Mouse (Mus musculus): Measurements from ENCODE around the gene Uggt2. TPM values are rescaled to one million over a fixed set of nuclear protein-coding genes. Genes with fewer than 3 reads are reported as not detected.

The Uggt2 gene
- polyA plus RNA-seq, 1 experiment from 2014 or later: 8.8 TPM

DNA sequence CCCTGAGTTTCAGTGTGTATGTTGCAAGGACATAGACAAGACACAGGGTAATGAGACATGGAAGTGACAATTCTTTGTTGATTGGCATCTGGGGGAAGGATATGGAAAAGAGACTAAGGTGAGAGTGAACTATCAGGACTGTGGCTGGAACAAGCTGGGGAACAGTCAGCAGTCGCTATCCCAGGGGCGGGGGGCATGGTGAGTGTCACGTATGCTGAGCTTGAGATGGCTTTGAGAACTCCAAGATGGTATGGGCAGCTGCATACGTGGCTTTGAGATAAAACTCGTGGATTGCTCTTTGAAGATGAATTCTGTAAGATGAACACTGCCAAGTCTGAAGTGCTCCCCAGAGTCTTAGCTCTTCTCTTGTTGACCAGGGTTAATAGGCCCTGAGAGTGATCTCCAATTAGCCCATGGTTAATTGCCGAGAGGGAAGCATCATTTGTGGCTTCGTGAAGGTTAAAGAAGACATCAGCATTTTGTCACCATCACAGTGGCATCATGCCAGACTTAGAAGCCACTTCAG, 9.6 kb upstream of the Uggt2 start:
- no peak overlapping the region for H3K4me2 ChIP-seq
- H3K4me3 ChIP-seq (replicated peaks): no peak overlapping the region
- no peak for ATAC-seq (ENCODE audit: insufficient read depth, low FRiP score, low read depth)
- no peak overlapping the region for H3K9ac ChIP-seq
- H3K36me3 ChIP-seq: no peaks in the 10 kb centered on the region
- H3K27me3 ChIP-seq (replicated peaks): no peaks in the 10 kb centered on the region
- WGBS: 70% methylated on average over 7 of the region's 7 CpGs
- H3K27ac ChIP-seq: no peak overlapping the region
- no peaks in the 10 kb centered on the region for H3K9me3 ChIP-seq
- no peaks in the 10 kb centered on the region for H3K4me1 ChIP-seq

DNA sequence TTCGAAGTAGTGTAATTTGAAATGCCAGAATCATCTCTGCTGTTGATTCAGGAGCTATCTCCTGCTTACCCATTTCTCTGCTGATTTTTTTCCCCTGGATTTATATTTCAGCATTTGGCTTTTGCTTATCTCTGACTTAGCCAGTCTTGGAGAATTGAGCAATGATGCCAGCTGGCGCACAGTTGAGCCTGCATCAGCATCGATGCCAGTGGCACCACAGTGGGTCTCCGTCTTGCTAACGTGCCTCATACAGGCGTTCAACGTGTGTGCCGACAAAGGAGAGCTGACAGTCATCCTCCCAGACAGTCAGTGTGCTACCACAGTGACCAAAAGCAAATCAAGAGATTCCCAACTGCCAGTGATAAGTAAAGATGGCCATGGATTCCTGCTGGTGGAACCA, 8.4 kb upstream of the Uggt2 start:
- Histone ChIP-seq H3K27ac (no peak overlapping the region), H3K4me1 (no peaks in the 10 kb centered on the region), H3K36me3 (no peaks in the 10 kb centered on the region), H3K4me2 (no peak overlapping the region), H3K4me3 (replicated peaks) (no peak overlapping the region), H3K9me3 (no peaks in the 10 kb centered on the region), H3K27me3 (replicated peaks) (no peaks in the 10 kb centered on the region), H3K9ac (no peak overlapping the region)
- no peak for ATAC-seq (ENCODE audit: insufficient read depth, low FRiP score, low read depth)
- WGBS: 84% methylated on average over 8 of the region's 8 CpGs

DNA sequence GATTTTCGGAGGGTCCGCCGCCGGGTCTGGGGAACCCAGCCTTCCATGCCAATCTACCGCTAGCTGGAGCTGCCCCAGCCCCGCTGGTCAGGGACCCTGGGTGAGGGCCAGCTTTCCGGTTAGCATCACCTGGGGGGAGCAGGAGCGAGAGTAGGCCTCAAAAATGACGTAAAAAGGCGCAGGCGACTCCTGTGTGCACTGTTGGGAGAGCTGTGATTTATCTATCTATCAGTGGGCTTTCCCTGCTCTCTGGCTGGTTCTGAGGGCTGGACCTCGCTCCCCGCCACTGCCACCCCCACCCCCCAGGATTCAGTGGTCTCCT, 301 bp upstream of the Uggt2 start:
- H3K27ac ChIP-seq: peak overlapping the region; percentile 46
- no peaks in the 10 kb centered on the region for H3K36me3 ChIP-seq
- peak overlapping the region; percentile 86 for H3K9ac ChIP-seq
- H3K4me1 ChIP-seq: peaks cover 3% of the 10 kb centered on the region; the same call in 1 of the 2 replicates
- peak overlapping the region; percentile 79 for H3K4me3 ChIP-seq (replicated peaks)
- 5% methylated on average over 13 of the region's 13 CpGs for WGBS
- peak; percentile 67 for ATAC-seq (ENCODE audit: insufficient read depth, low FRiP score, low read depth)
- no peaks in the 10 kb centered on the region for H3K27me3 ChIP-seq (replicated peaks)
- peak overlapping the region; percentile 95 for H3K4me2 ChIP-seq
- no peaks in the 10 kb centered on the region for H3K9me3 ChIP-seq

- H3K9me3 ChIP-seq: no peaks in the 10 kb centered on the region
- no peaks in the 10 kb centered on the region for H3K4me1 ChIP-seq
- H3K36me3 ChIP-seq: no peaks in the 10 kb centered on the region
- ATAC-seq (ENCODE audit: insufficient read depth, low FRiP score, low read depth): no peak
- H3K27me3 ChIP-seq (replicated peaks): no peaks in the 10 kb centered on the region
- WGBS: 72% methylated on average over 1 of the region's 1 CpGs
- no peak overlapping the region for H3K4me2 ChIP-seq
- no peak overlapping the region for H3K27ac ChIP-seq
- no peak overlapping the region for H3K9ac ChIP-seq
- H3K4me3 ChIP-seq (replicated peaks): no peak overlapping the region
These were observed 37.4 kb downstream of the Uggt2 start for GRCm38 (mm10) chr14:119061811-119062210.

GRCm38 (mm10) chr14:119060682-119061081, 38.5 kb downstream of the Uggt2 start:
- H3K27ac ChIP-seq: no peak overlapping the region
- ATAC-seq (ENCODE audit: insufficient read depth, low FRiP score, low read depth): no peak
- 88% methylated on average over 2 of the region's 2 CpGs for WGBS

GRCm38 (mm10) chr14:119057014-119057413, 42.2 kb downstream of the Uggt2 start:
- Histone ChIP-seq H3K36me3 (no peaks in the 10 kb centered on the region), H3K27me3 (replicated peaks) (no peaks in the 10 kb centered on the region), H3K9ac (no peak overlapping the region), H3K27ac (no peak overlapping the region), H3K4me1 (no peaks in the 10 kb centered on the region), H3K4me2 (no peak overlapping the region), H3K4me3 (replicated peaks) (no peak overlapping the region), H3K9me3 (no peaks in the 10 kb centered on the region)
- no peak for ATAC-seq (ENCODE audit: insufficient read depth, low FRiP score, low read depth)
- WGBS: 90% methylated on average over 4 of the region's 4 CpGs

More at GRCm38 (mm10) chr14:119060682-119061081, 38.5 kb downstream of the Uggt2 start:
- Histone ChIP-seq H3K4me3 (replicated peaks) (no peak overlapping the region), H3K4me1 (no peaks in the 10 kb centered on the region), H3K4me2 (no peak overlapping the region), H3K9me3 (no peaks in the 10 kb centered on the region), H3K36me3 (no peaks in the 10 kb centered on the region), H3K9ac (no peak overlapping the region), H3K27me3 (replicated peaks) (no peaks in the 10 kb centered on the region)

- 100% methylated on average over 1 of the region's 1 CpGs for WGBS
- no peak for ATAC-seq (ENCODE audit: insufficient read depth, low FRiP score, low read depth)
These were observed 46.3 kb downstream of the Uggt2 start for GRCm38 (mm10) chr14:119052969-119053368.

GRCm38 (mm10) chr14:119052361-119052760, 46.9 kb downstream of the Uggt2 start:
- no peak overlapping the region for H3K4me2 ChIP-seq
- no peaks in the 10 kb centered on the region for H3K4me1 ChIP-seq
- ATAC-seq (ENCODE audit: insufficient read depth, low FRiP score, low read depth): no peak
- no peaks in the 10 kb centered on the region for H3K36me3 ChIP-seq
- H3K9me3 ChIP-seq: no peaks in the 10 kb centered on the region
- 92% methylated on average over 3 of the region's 3 CpGs for WGBS
- no peaks in the 10 kb centered on the region for H3K27me3 ChIP-seq (replicated peaks)
- no peak overlapping the region for H3K27ac ChIP-seq
- no peak overlapping the region for H3K4me3 ChIP-seq (replicated peaks)
- no peak overlapping the region for H3K9ac ChIP-seq

More at GRCm38 (mm10) chr14:119052969-119053368, 46.3 kb downstream of the Uggt2 start:
- H3K27ac ChIP-seq: no peak overlapping the region
- no peaks in the 10 kb centered on the region for H3K4me1 ChIP-seq
- no peaks in the 10 kb centered on the region for H3K36me3 ChIP-seq
- H3K9ac ChIP-seq: no peak overlapping the region
- no peaks in the 10 kb centered on the region for H3K27me3 ChIP-seq (replicated peaks)
- no peaks in the 10 kb centered on the region for H3K9me3 ChIP-seq
- H3K4me2 ChIP-seq: no peak overlapping the region
- H3K4me3 ChIP-seq (replicated peaks): no peak overlapping the region

DNA sequence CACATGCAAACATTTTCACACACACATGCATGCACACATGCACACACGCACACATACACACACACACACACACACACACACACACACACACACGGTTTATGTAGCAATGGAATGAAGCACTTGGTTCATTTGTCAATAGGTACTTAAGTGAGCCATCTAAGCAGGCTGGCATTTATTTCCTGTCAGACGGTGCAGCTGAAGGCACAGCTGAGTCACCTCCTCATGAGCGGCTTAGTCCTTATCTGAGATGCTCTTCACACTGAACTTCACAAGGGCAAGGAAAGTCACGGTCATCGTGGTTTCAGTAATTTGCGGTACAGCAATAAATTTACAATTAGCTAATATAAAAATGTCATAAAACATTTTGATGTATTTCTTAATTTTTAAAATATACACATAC, 55.5 kb downstream of the Uggt2 start:
- Histone ChIP-seq H3K27ac (no peak overlapping the region), H3K36me3 (no peaks in the 10 kb centered on the region), H3K4me2 (no peak overlapping the region), H3K27me3 (replicated peaks) (no peaks in the 10 kb centered on the region), H3K9me3 (no peaks in the 10 kb centered on the region), H3K9ac (no peak overlapping the region), H3K4me3 (replicated peaks) (no peak overlapping the region), H3K4me1 (no peaks in the 10 kb centered on the region)
- ATAC-seq (ENCODE audit: insufficient read depth, low FRiP score, low read depth): no peak
- WGBS: 68% methylated on average over 7 of the region's 7 CpGs

GRCm38 (mm10) chr14:119040253-119040652, 59.0 kb downstream of the Uggt2 start:
- H3K4me3 ChIP-seq (replicated peaks): no peak overlapping the region
- no peak overlapping the region for H3K4me2 ChIP-seq
- no peaks in the 10 kb centered on the region for H3K36me3 ChIP-seq
- H3K9ac ChIP-seq: no peak overlapping the region
- no peaks in the 10 kb centered on the region for H3K27me3 ChIP-seq (replicated peaks)
- WGBS: 70% methylated on average over 1 of the region's 1 CpGs
- ATAC-seq (ENCODE audit: insufficient read depth, low FRiP score, low read depth): no peak
- H3K9me3 ChIP-seq: no peaks in the 10 kb centered on the region
- no peak overlapping the region for H3K27ac ChIP-seq
- H3K4me1 ChIP-seq: no peaks in the 10 kb centered on the region

DNA sequence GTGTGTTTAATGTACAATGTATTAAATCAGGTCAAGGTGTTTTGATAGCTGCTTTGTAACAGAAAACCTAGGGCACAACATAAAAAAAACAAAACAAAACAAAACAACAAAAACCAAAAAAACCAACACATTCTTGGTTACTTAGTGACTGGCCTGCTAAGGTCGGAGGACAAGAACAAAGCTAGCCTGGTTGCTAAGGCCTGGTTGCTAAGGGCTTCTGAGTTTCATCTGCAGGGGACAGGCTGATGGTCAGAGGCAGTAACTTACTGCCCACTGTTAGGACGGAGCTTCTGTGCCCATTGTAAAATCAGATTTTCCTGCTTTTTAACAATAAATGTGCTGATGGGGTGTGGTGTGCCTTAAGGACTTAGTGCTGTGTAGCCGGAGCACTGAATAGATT, 61.5 kb downstream of the Uggt2 start:
- Histone ChIP-seq H3K4me3 (replicated peaks) (no peak overlapping the region), H3K36me3 (no peaks in the 10 kb centered on the region), H3K9ac (no peak overlapping the region), H3K9me3 (no peaks in the 10 kb centered on the region), H3K4me1 (no peaks in the 10 kb centered on the region), H3K4me2 (no peak overlapping the region), H3K27ac (no peak overlapping the region), H3K27me3 (replicated peaks) (no peaks in the 10 kb centered on the region)
- WGBS: 55% methylated on average over 3 of the region's 3 CpGs
- no peak for ATAC-seq (ENCODE audit: insufficient read depth, low FRiP score, low read depth)

DNA sequence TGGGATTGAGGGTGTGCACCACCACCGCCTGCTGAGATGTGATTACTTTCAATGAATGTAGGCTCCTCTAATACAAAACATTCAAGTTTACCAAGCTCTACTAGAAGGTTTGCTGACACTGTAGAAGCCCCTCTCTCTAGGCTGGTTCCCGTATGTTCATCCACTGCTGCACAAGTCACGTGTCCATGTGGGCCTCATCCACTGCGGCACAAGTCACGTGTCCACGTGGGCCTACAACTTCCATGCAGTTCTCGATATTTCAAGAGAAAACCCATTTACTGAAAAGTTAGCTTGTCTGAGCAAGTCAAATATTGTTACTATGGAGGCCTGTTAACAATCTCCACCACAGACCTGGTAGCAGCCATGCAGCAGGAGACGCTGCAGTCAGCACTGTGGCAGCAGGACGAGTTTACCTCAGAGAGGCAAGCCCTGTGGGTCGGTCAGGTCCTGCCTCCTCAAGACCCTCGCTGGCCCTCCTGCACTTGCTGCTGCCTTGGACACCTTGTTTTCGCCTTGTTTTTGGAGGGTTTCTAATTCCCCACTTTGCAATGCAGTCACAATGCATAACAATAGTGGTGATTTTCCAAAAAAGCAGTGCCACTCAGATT, 62.0 kb downstream of the Uggt2 start:
- no peak for ATAC-seq (ENCODE audit: insufficient read depth, low FRiP score, low read depth)
- 85% methylated on average over 12 of the region's 12 CpGs for WGBS
- no peak overlapping the region for H3K27ac ChIP-seq
- H3K27me3 ChIP-seq (replicated peaks): no peaks in the 10 kb centered on the region
- H3K9ac ChIP-seq: no peak overlapping the region
- no peaks in the 10 kb centered on the region for H3K9me3 ChIP-seq
- no peak overlapping the region for H3K4me2 ChIP-seq
- no peak overlapping the region for H3K4me3 ChIP-seq (replicated peaks)
- no peaks in the 10 kb centered on the region for H3K4me1 ChIP-seq
- H3K36me3 ChIP-seq: no peaks in the 10 kb centered on the region
